24 mouse cellular contexts compared by ENCODE assay signal in genomic region chr12:40047024-40047423, GRCm38 (mm10). TPM values are rescaled to one million over a fixed set of nuclear protein-coding genes. Genes with fewer than 3 reads are reported as not detected.
DNase-seq lines count a peak whose midpoint lies in the region; ATAC-seq and TF ChIP-seq lines count a peak whose summit lies in the region.
"Had no signal": no experiment of that assay in that cellular context is flagged by ENCODE, and none has a peak within 500 bp of the region (broad histone marks: within the 10 kb centered on the region; RNA-seq: fewer than 3 reads in every experiment).

No protein-coding gene starts in this region.

- no peak overlapping the region for H3K4me3 ChIP-seq in left cerebral cortex, adult 2 months
- H3K4me3 ChIP-seq in CH12.LX (replicated peaks in 1 of 3; ENCODE audit: low read depth in 2 of 3, low read length in 2 of 3, poor library complexity in 1 of 3): no peak overlapping the region
- H3K4me3 ChIP-seq: embryonic facial prominence, embryonic 13.5 days; embryonic facial prominence, embryonic 15.5 days; erythroblast, embryonic 14.5 days; forebrain, embryonic 10.5 days; forebrain, embryonic 12.5 days; forebrain, embryonic 15.5 days had no signal

- no peaks in the 10 kb centered on the region for H3K9me3 ChIP-seq in CH12.LX (replicated peaks; ENCODE audit: low read length)
- H3K9me3 ChIP-seq: embryonic facial prominence, embryonic 13.5 days; embryonic facial prominence, embryonic 15.5 days; forebrain, embryonic 10.5 days; forebrain, embryonic 12.5 days; forebrain, embryonic 15.5 days had no signal

- H3K79me2 ChIP-seq in CH12.LX (replicated peaks; ENCODE audit: control insufficient read depth, extremely low read depth, insufficient read depth, poor library complexity, severe bottlenecking): no peaks in the 10 kb centered on the region

- dilution Hi-C loops in CH12.LX (cut with MboI; ENCODE audit: extremely low pct_ligation_motif_present, extremely low pct_unique_long_range_greater_than_20kb, low sequenced_read_pairs): no loop called here

- H3K4me2 ChIP-seq in CH12.LX (ENCODE audit: insufficient read depth, low read depth, poor library complexity, severe bottlenecking): no peak overlapping the region
- H3K4me2 ChIP-seq: embryonic facial prominence, embryonic 13.5 days; embryonic facial prominence, embryonic 15.5 days; forebrain, embryonic 12.5 days; forebrain, embryonic 15.5 days had no signal

- TF ChIP-seq RAD21 in CH12.LX (IDR thresholded peaks at IDR 0.05; ENCODE audit: low read depth, low read length): no peak

- no peak for TF ChIP-seq EP300 in CH12.LX (IDR thresholded peaks at IDR 0.05; ENCODE audit: low read length)

- intact Hi-C loops in left cerebral cortex, adult 2 months (cut with DNase I): no loop called here
- intact Hi-C loops in left cerebral cortex, postnatal 14 days (cut with DNase I): no loop called here

- H3K27me3 ChIP-seq in CH12.LX (replicated peaks): no peaks in the 10 kb centered on the region
- H3K27me3 ChIP-seq: embryonic facial prominence, embryonic 13.5 days; embryonic facial prominence, embryonic 15.5 days; forebrain, embryonic 12.5 days; forebrain, embryonic 15.5 days had no signal

- DNase-seq in frontal cortex, postnatal 25 days (ENCODE audit: low spot score in 2 of 2): no peak
- no peak for DNase-seq in left cerebral cortex, adult 2 months (ENCODE audit: extremely low spot score in 1 of 2, low spot score in 2 of 2)
- DNase-seq in left cerebral cortex, postnatal 14 days (ENCODE audit: low spot score in 2 of 2): no peak
- DNase-seq in CH12.LX (ENCODE audit: extremely low read depth): no peak
- DNase-seq in gastrocnemius, postnatal 10 days: no peak
- DNase-seq: adrenal gland, adult 2 months; adrenal gland, postnatal 10 days; adrenal gland, postnatal 25 days; B cell, adult 2 months; cerebellum, adult 11 months; cerebellum, adult 18-20 months; cerebellum, adult 8-10 months; cerebellum, adult 9-11 months; cerebellum, postnatal 14 days; cerebellum, postnatal 36 days; embryo, embryonic 11 days; forebrain, postnatal 0 days had no signal

- TF ChIP-seq CTCF in left cerebral cortex, adult 2 months (IDR thresholded peaks at IDR 0.05): no peak
- TF ChIP-seq CTCF in CH12.LX (conservative IDR thresholded peaks at IDR 0.05 in 1 of 2, IDR thresholded peaks at IDR 0.05 in 1 of 2; ENCODE audit: low read depth in 2 of 2, low read length in 2 of 2): no peak

- no peaks in the 10 kb centered on the region for H3K36me3 ChIP-seq in CH12.LX (replicated peaks in 1 of 2; ENCODE audit: control insufficient read depth in 1 of 2, insufficient read depth in 1 of 2, low read length in 1 of 2)
- H3K36me3 ChIP-seq: embryonic facial prominence, embryonic 13.5 days; embryonic facial prominence, embryonic 15.5 days; forebrain, embryonic 10.5 days; forebrain, embryonic 12.5 days; forebrain, embryonic 15.5 days had no signal

- ATAC-seq in frontal cortex, adult (ENCODE audit: low TSS enrichment): peak; percentile 93
- ATAC-seq: forebrain, embryonic 15.5 days; forebrain, postnatal 0 days had no signal

- no peak for TF ChIP-seq POLR2A in CH12.LX (IDR thresholded peaks at IDR 0.05; ENCODE audit: low read depth, low read length)

- no peak overlapping the region for H3K9ac ChIP-seq in CH12.LX (ENCODE audit: insufficient read depth, low read depth)
- H3K9ac ChIP-seq: embryonic facial prominence, embryonic 13.5 days; embryonic facial prominence, embryonic 15.5 days; forebrain, embryonic 12.5 days; forebrain, embryonic 15.5 days; forebrain, postnatal 0 days had no signal

- peaks cover 0 to 17% of the 10 kb centered on the region in 2 experiments; a peak in 1 of 4 replicates for H3K4me1 ChIP-seq in CH12.LX (ENCODE audit: control insufficient read depth in 1 of 2, insufficient read depth in 2 of 2)
- H3K4me1 ChIP-seq: embryonic facial prominence, embryonic 13.5 days; embryonic facial prominence, embryonic 15.5 days; forebrain, embryonic 10.5 days; forebrain, embryonic 12.5 days; forebrain, embryonic 15.5 days had no signal

- peak overlapping the region; percentile 51; the same call in 1 of the 2 replicates for H3K27ac ChIP-seq in left cerebral cortex, adult 2 months
- no peak overlapping the region for H3K27ac ChIP-seq in CH12.LX (ENCODE audit: insufficient read depth, low read depth)
- H3K27ac ChIP-seq: embryonic facial prominence, embryonic 13.5 days; embryonic facial prominence, embryonic 15.5 days; forebrain, embryonic 10.5 days; forebrain, embryonic 12.5 days; forebrain, embryonic 15.5 days had no signal

- in situ Hi-C loops in CH12.LX (cut with MboI; ENCODE audit: low pct_ligation_motif_present, low pct_unique_long_range_greater_than_20kb, low sequenced_read_pairs): no loop called here

TF ChIP-seq in CH12.LX, 34 proteins besides CTCF, POLR2A, EP300 and RAD21:
- TF ChIP-seq POLR2AphosphoS2 (IDR thresholded peaks at IDR 0.05; ENCODE audit: low read depth, low read length): no peak
- 0 out of 2 replicates have a peak, but pooled peaks have one; percentile 2 for TF ChIP-seq ELF1 (IDR thresholded peaks at IDR 0.05; ENCODE audit: low read depth, low read length)

RNA-seq across cellular contexts. Expression of gene Arl4a, which starts 9.2 kb away (rescaled TPM):
- total RNA-seq in left cerebral cortex, adult 2 months (2021): 10 to 100 TPM; 39.2 to 50.8 TPM
- total RNA-seq in left cerebral cortex, postnatal 14 days (2021): 10 to 100 TPM; 51.7 to 57.5 TPM
- total RNA-seq in CH12.LX (2012; rRNA removed): 24.7 and 25.4 TPM in 2 replicates
- 24.6 and 28.7 TPM in 2 replicates for total RNA-seq in CH12.LX (2014; rRNA removed)
- polyA plus RNA-seq in CH12.LX (2012; ENCODE audit: insufficient read length, low read depth): 24.3 and 25.4 TPM in 2 replicates
- total RNA-seq in gastrocnemius, postnatal 10 days (2021): 10 to 100 TPM; 22.0 to 23.3 TPM
